Mouse (Mus musculus): ENCODE data around the gene Cog2.

Cog2 gene

GRCm38 (mm10) chr8:124520249-124521080 is at the start of gene Cog2:
TSS of gene Cog2 (plus strand) at chr8:124520767.
- peak; percentile 95 for DNase-seq

- no peak for DNase-seq
Observed at GRCm38 (mm10) chr8:124475690-124476089, 44.9 kb upstream of the Cog2 start.

GRCm38 (mm10) chr8:124476701-124477100 is 43.9 kb upstream of the Cog2 start:
- no peak for DNase-seq

GRCm38 (mm10) chr8:124479251-124479650 is 41.3 kb upstream of the Cog2 start:
- no peak for DNase-seq

GRCm38 (mm10) chr8:124480321-124480720 is 40.2 kb upstream of the Cog2 start:
- DNase-seq = no peak

GRCm38 (mm10) chr8:124482790-124483189 is 37.8 kb upstream of the Cog2 start:
- DNase-seq = no peak

GRCm38 (mm10) chr8:124483356-124484115 is 37.0 kb upstream of the Cog2 start:
- no peak for DNase-seq

- no peak for DNase-seq
Observed at GRCm38 (mm10) chr8:124489311-124489710, 31.3 kb upstream of the Cog2 start.

GRCm38 (mm10) chr8:124489786-124490185 is 30.8 kb upstream of the Cog2 start:
- no peak for DNase-seq

GRCm38 (mm10) chr8:124494397-124494796 is 26.2 kb upstream of the Cog2 start:
- DNase-seq = peak; percentile 78

GRCm38 (mm10) chr8:124494955-124495354 is 25.6 kb upstream of the Cog2 start:
- DNase-seq = no peak

- DNase-seq = no peak
Observed at GRCm38 (mm10) chr8:124495676-124496075, 24.9 kb upstream of the Cog2 start.

- no peak for DNase-seq
Observed at GRCm38 (mm10) chr8:124496266-124496665, 24.3 kb upstream of the Cog2 start.

GRCm38 (mm10) chr8:124496871-124497270 is 23.7 kb upstream of the Cog2 start:
- DNase-seq = no peak

GRCm38 (mm10) chr8:124498398-124498797 is 22.2 kb upstream of the Cog2 start:
- no peak for DNase-seq

- DNase-seq = no peak
Observed at GRCm38 (mm10) chr8:124499236-124499937, 21.2 kb upstream of the Cog2 start.

- no peak for DNase-seq
Observed at GRCm38 (mm10) chr8:124499938-124500239, 20.7 kb upstream of the Cog2 start.

- no peak for DNase-seq
Observed at GRCm38 (mm10) chr8:124505626-124506025, 14.9 kb upstream of the Cog2 start.

GRCm38 (mm10) chr8:124507572-124508320 is 12.8 kb upstream of the Cog2 start:
- DNase-seq = no peak

- DNase-seq = no peak
Observed at GRCm38 (mm10) chr8:124508321-124508695, 12.3 kb upstream of the Cog2 start.

- no peak for DNase-seq
Observed at GRCm38 (mm10) chr8:124509156-124509555, 11.4 kb upstream of the Cog2 start.

GRCm38 (mm10) chr8:124516039-124516438 is 4.5 kb upstream of the Cog2 start:
- no peak for DNase-seq

- no peak for DNase-seq
Observed at GRCm38 (mm10) chr8:124516525-124516924, 4.0 kb upstream of the Cog2 start.

Data from kidney, postnatal 10 days (tissue).